Comparison of ENCODE assay signal across 16 mouse cellular contexts in the genomic region with DNA sequence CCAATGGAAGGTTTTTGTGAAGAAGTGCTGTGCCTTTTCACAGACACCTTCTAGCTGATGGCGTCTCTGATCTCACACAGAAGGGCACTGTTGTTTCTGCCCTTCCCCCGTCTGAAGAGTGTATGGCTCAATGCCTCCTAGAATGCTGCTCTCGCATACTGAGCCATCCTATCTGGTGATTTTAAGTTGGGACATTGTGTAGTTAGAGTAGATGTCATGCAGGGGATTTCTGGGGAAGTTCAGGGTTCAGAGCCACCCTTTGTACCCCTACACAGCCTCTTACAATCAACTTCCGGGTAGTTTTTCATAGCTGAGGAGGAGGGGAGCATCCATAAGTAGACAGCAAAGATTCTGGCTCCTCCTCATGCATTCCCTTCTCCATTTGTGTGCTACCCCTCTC.
"Had no signal": no experiment of that assay in that cellular context is flagged by ENCODE, and none has a peak within 500 bp of the region (broad histone marks: within the 10 kb centered on the region; RNA-seq: fewer than 3 reads in every experiment).

No protein-coding gene starts in this region.

- H3K4me1 ChIP-seq: midbrain, embryonic 15.5 days had no signal

- ATAC-seq: liver, postnatal 0 days; lung, postnatal 0 days; midbrain, embryonic 15.5 days had no signal

- H3K9ac ChIP-seq: liver, embryonic 14.5 days; liver, postnatal 0 days; lung, embryonic 14.5 days; midbrain, embryonic 12.5 days; midbrain, embryonic 15.5 days; neural tube, embryonic 13.5 days had no signal

- H3K27ac ChIP-seq: kidney, postnatal 0 days; layer of hippocampus, adult 2 months; left cerebral cortex, adult 2 months; liver, embryonic 14.5 days; macrophage; midbrain, embryonic 12.5 days; midbrain, embryonic 15.5 days; neural tube, embryonic 13.5 days had no signal

- DNase-seq: kidney, adult 18-20 months; kidney, postnatal 25 days; layer of hippocampus, postnatal 36 days; liver, postnatal 0 days; lung, embryonic 14.5 days; retina, postnatal 1 day had no signal

- H3K9me3 ChIP-seq: midbrain, embryonic 12.5 days; midbrain, embryonic 15.5 days; neural tube, embryonic 13.5 days had no signal

- H3K27me3 ChIP-seq: midbrain, embryonic 12.5 days; midbrain, embryonic 15.5 days; neural tube, embryonic 13.5 days had no signal

- H3K4me2 ChIP-seq: liver, embryonic 11.5 days; lung, embryonic 14.5 days; midbrain, embryonic 12.5 days; midbrain, embryonic 15.5 days; neural tube, embryonic 13.5 days had no signal

- H3K36me3 ChIP-seq: midbrain, embryonic 12.5 days; midbrain, embryonic 15.5 days; neural tube, embryonic 13.5 days had no signal

- H3K4me3 ChIP-seq: layer of hippocampus, adult 2 months; left cerebral cortex, adult 2 months; midbrain, embryonic 12.5 days; midbrain, embryonic 15.5 days; neural tube, embryonic 13.5 days had no signal
